Mouse (Mus musculus) yolk sac, embryonic 10.5 days (tissue): ENCODE measurements at regions not wholly inside any gene's neighbourhood (a gene's known extent, or its start where the extent isn't known, plus 50 kb on each side); places are given as distances from the start of the nearest gene placed in this dataset.

Source experiments
- DNase-seq: peaks from one replicate; pipeline ENCODE4 v3.0.0-alpha.2; 2017; ENCODE audit warnings: low spot score

GRCm38 (mm10) chr12:12627597-12627996 lies 314.1 kb downstream of the Mycn start:
- no peak for DNase-seq

GRCm38 (mm10) chr12:12625788-12626187 lies 315.9 kb downstream of the Mycn start:
- DNase-seq: no peak

GRCm38 (mm10) chr12:12622712-12623292 lies 318.9 kb downstream of the Mycn start:
- peak; percentile 68 for DNase-seq

- DNase-seq: no peak
Observed at GRCm38 (mm10) chr12:12621506-12621905, 320.2 kb downstream of the Mycn start.

GRCm38 (mm10) chr12:12620316-12620715 lies 321.4 kb downstream of the Mycn start:
- no peak for DNase-seq

- no peak for DNase-seq
Observed at GRCm38 (mm10) chr12:12619431-12619830, 322.3 kb downstream of the Mycn start.

- no peak for DNase-seq
Observed at GRCm38 (mm10) chr12:12612520-12612919, 329.2 kb downstream of the Mycn start.

- DNase-seq: no peak
Observed at GRCm38 (mm10) chr12:12610861-12611260, 330.9 kb downstream of the Mycn start.

- no peak for DNase-seq
Observed at GRCm38 (mm10) chr12:12607995-12608394, 333.7 kb downstream of the Mycn start.

- no peak for DNase-seq
Observed at GRCm38 (mm10) chr12:12606911-12607310, 334.8 kb downstream of the Mycn start.

- no peak for DNase-seq
Observed at GRCm38 (mm10) chr12:12605495-12605894, 336.2 kb downstream of the Mycn start.

- no peak for DNase-seq
Observed at GRCm38 (mm10) chr12:12601362-12601761, 339.4 kb downstream of the Fam49a start.

- no peak for DNase-seq
Observed at GRCm38 (mm10) chr12:12595399-12595798, 333.5 kb downstream of the Fam49a start.

GRCm38 (mm10) chr12:12594567-12594966 lies 332.6 kb downstream of the Fam49a start:
- no peak for DNase-seq

GRCm38 (mm10) chr12:12593343-12593742 lies 331.4 kb downstream of the Fam49a start:
- DNase-seq: no peak

GRCm38 (mm10) chr12:12590753-12591291 lies 328.9 kb downstream of the Fam49a start:
- DNase-seq: no peak

- no peak for DNase-seq
Observed at GRCm38 (mm10) chr12:12588771-12589370, 326.9 kb downstream of the Fam49a start.

GRCm38 (mm10) chr12:12586436-12586835 lies 324.5 kb downstream of the Fam49a start:
- DNase-seq: no peak

GRCm38 (mm10) chr12:12581271-12582186 lies 319.6 kb downstream of the Fam49a start:
- DNase-seq: peak; percentile 42

GRCm38 (mm10) chr12:12580763-12581178 lies 318.8 kb downstream of the Fam49a start:
- no peak for DNase-seq

GRCm38 (mm10) chr12:12578278-12578677 lies 316.3 kb downstream of the Fam49a start:
- no peak for DNase-seq

- no peak for DNase-seq
Observed at GRCm38 (mm10) chr12:12570563-12571251, 308.8 kb downstream of the Fam49a start.
